Comparison of ENCODE assay signal across 8 mouse cellular contexts in the genomic region with DNA sequence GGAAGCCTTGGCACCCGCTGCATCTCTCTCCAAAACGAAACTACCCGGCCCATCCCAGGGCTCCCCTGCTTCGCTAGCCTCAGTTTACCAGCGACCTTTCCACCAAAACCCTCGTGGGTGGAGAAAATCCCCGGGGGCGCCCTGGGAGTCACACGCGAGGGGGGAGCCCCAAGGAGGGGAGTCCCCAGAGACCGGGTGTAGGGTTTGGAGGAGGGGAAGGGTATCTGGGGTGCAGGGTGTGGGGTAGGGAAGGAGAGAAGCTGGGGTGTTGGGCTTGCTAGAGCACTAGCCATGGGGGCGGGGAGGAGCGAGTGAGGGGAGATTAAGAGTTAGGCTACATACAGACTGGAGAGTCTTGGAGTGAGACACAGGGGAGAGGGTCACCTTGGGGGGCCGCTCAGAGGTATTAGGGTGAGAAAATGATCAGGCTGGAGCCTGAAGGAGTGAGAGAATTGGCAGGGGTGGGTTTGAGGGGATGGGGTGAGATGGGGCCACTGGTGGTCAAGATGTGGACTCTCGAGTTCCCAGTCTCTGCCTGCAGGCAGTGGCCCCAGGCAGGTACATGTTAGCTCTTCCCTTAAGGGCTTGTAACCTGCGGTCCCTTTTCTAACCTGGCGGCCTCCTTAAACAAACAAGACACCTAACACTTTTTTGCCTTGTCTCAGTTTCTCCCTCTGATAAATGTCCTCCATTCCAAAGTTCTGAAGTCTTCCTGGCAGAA. TPM values are rescaled to one million over a fixed set of nuclear protein-coding genes. Genes with fewer than 3 reads are reported as not detected.
DNase-seq lines count a peak whose midpoint lies in the region; ATAC-seq lines count a peak whose summit lies in the region.

No protein-coding gene starts in this region.

- H3K4me1 ChIP-seq in heart, embryonic 12.5 days (replicated peaks), result peaks cover 75% of the 10 kb centered on the region
- peaks cover 69% of the 10 kb centered on the region for H3K4me1 ChIP-seq in hindbrain, embryonic 14.5 days (replicated peaks; ENCODE audit: control insufficient read depth, insufficient read depth, low read length)
- H3K4me1 ChIP-seq in midbrain, embryonic 11.5 days (ENCODE audit: control insufficient read depth, insufficient read depth, low read length), result peaks cover 57% of the 10 kb centered on the region

- ATAC-seq in heart, embryonic 12.5 days (ENCODE audit: insufficient number of reproducible peaks, low FRiP score), result no peak
- no peak for ATAC-seq in hindbrain, embryonic 14.5 days (ENCODE audit: low FRiP score)
- ATAC-seq in midbrain, embryonic 11.5 days (ENCODE audit: low FRiP score), result no peak
- ATAC-seq in erythroblast, adult 5-6 weeks (replicated peaks; ENCODE audit: low FRiP score, poor library complexity, severe bottlenecking), result no peak

- peak overlapping the region; percentile 88 for H3K9ac ChIP-seq in heart, embryonic 12.5 days
- H3K9ac ChIP-seq in hindbrain, embryonic 14.5 days, result no peak overlapping the region; the same call in 1 of the 2 replicates
- no peak overlapping the region for H3K9ac ChIP-seq in midbrain, embryonic 11.5 days (ENCODE audit: low read length)

- peak overlapping the region; percentile 66 for H3K4me3 ChIP-seq in heart, embryonic 12.5 days
- H3K4me3 ChIP-seq in hindbrain, embryonic 14.5 days (replicated peaks; ENCODE audit: low read length), result peak overlapping the region; percentile 40
- peak overlapping the region; percentile 0; the same call in 1 of the 2 replicates for H3K4me3 ChIP-seq in midbrain, embryonic 11.5 days (ENCODE audit: low read depth, low read length)

- DNase-seq in heart, postnatal 36 days, result no peak
- DNase-seq in NIH3T3 (ENCODE audit: low read depth) (peak; percentile 58), MN1 (ENCODE audit: low spot score) (no peak)
- no peak for DNase-seq in hindbrain, embryonic 14.5 days (ENCODE audit: low spot score)
- peak; percentile 87 for DNase-seq in midbrain, embryonic 11.5 days (ENCODE audit: low spot score, missing footprints)
- DNase-seq in layer of hippocampus, adult 9-10 months (ENCODE audit: low spot score), result no peak

- H3K36me3 ChIP-seq in heart, embryonic 12.5 days, result no peaks in the 10 kb centered on the region
- H3K36me3 ChIP-seq in hindbrain, embryonic 14.5 days (replicated peaks; ENCODE audit: control insufficient read depth, insufficient read depth), result no peaks in the 10 kb centered on the region
- no peaks in the 10 kb centered on the region for H3K36me3 ChIP-seq in midbrain, embryonic 11.5 days (ENCODE audit: control insufficient read depth, insufficient read depth, low read length)

- no peaks in the 10 kb centered on the region for H3K9me3 ChIP-seq in heart, embryonic 12.5 days (replicated peaks)
- no peaks in the 10 kb centered on the region for H3K9me3 ChIP-seq in hindbrain, embryonic 14.5 days (ENCODE audit: control insufficient read depth, low read length)
- no peaks in the 10 kb centered on the region for H3K9me3 ChIP-seq in midbrain, embryonic 11.5 days (ENCODE audit: control insufficient read depth, low read length)

- no peak overlapping the region for H3K27ac ChIP-seq in heart, embryonic 12.5 days (ENCODE audit: poor library complexity, severe bottlenecking)
- no peak overlapping the region for H3K27ac ChIP-seq in hindbrain, embryonic 14.5 days
- H3K27ac ChIP-seq in midbrain, embryonic 11.5 days (ENCODE audit: low read depth, low read length), result no peak overlapping the region

- 2% methylated on average over 17 of the region's 17 CpGs for WGBS in heart, embryonic 12.5 days
- WGBS in hindbrain, embryonic 14.5 days, result 2% methylated on average over 17 of the region's 17 CpGs
- 2% methylated on average over 17 of the region's 17 CpGs for WGBS in midbrain, embryonic 11.5 days

- peak overlapping the region; percentile 93 for H3K4me2 ChIP-seq in heart, embryonic 12.5 days
- peak overlapping the region; percentile 94 for H3K4me2 ChIP-seq in hindbrain, embryonic 14.5 days (replicated peaks)
- peak overlapping the region; percentile 25; the same call in 1 of the 2 replicates for H3K4me2 ChIP-seq in midbrain, embryonic 11.5 days

- intact Hi-C loops in heart, postnatal 36 days (cut with DNase I), result no loop called here

- H3K27me3 ChIP-seq in heart, embryonic 12.5 days (replicated peaks), result peaks cover 12% of the 10 kb centered on the region; the same call in 1 of the 2 replicates
- H3K27me3 ChIP-seq in hindbrain, embryonic 14.5 days (ENCODE audit: control insufficient read depth, insufficient read depth, low read length), result peaks cover 71% of the 10 kb centered on the region
- H3K27me3 ChIP-seq in midbrain, embryonic 11.5 days (ENCODE audit: control insufficient read depth, insufficient read depth, low read length), result peaks cover 75% of the 10 kb centered on the region

RNA-seq across cellular contexts. Expression of a gene that starts 3.0 kb away (rescaled TPM):
- polyA plus RNA-seq in heart, embryonic 12.5 days (2016; fragmentation: Nextera tagmentation; extraction: Ambion mirVana), result 27.8 and 29.9 TPM in 2 replicates
- 10 to 100 TPM; 11.0 to 18.7 TPM for total RNA-seq in heart, postnatal 36 days (2021)
- 6.2 and 8.0 TPM in 2 replicates for polyA plus RNA-seq in hindbrain, embryonic 14.5 days (2014; fragmentation: Nextera tagmentation; extraction: Ambion mirVana)
- polyA plus RNA-seq in midbrain, embryonic 11.5 days (2014; fragmentation: Nextera tagmentation; extraction: Ambion mirVana), result 10.1 and 11.3 TPM in 2 replicates
- 2.3 and 10.6 TPM in 2 replicates for total RNA-seq in erythroblast, adult 5-6 weeks (2015; ENCODE audit: low replicate concordance)
- 3.2 and 4.9 TPM in 2 replicates for total RNA-seq in erythroblast, adult 5-6 weeks (2017; ENCODE audit: low replicate concordance)

RNA-seq across cellular contexts. Expression of a gene that starts 14.8 kb away (rescaled TPM):
- 34.3 and 35.3 TPM in 2 replicates for polyA plus RNA-seq in heart, embryonic 12.5 days (2016; fragmentation: Nextera tagmentation; extraction: Ambion mirVana)
- 1 to 10 TPM; 3.6 to 4.9 TPM for total RNA-seq in heart, postnatal 36 days (2021)
- 12.9 and 13.8 TPM in 2 replicates for polyA plus RNA-seq in hindbrain, embryonic 14.5 days (2014; fragmentation: Nextera tagmentation; extraction: Ambion mirVana)
- 19.4 and 19.7 TPM in 2 replicates for polyA plus RNA-seq in midbrain, embryonic 11.5 days (2014; fragmentation: Nextera tagmentation; extraction: Ambion mirVana)
- 2.7 and 7.3 TPM in 2 replicates for total RNA-seq in erythroblast, adult 5-6 weeks (2015; ENCODE audit: low replicate concordance)
- total RNA-seq in erythroblast, adult 5-6 weeks (2017; ENCODE audit: low replicate concordance), result 9.3 and 9.7 TPM in 2 replicates

RNA-seq across cellular contexts. Expression of a gene that starts 32.1 kb away (rescaled TPM):
- polyA plus RNA-seq in heart, embryonic 12.5 days (2016; fragmentation: Nextera tagmentation; extraction: Ambion mirVana), result 285 and 293 TPM in 2 replicates
- 100 to 1,000 TPM; 129 to 145 TPM for total RNA-seq in heart, postnatal 36 days (2021)
- polyA plus RNA-seq in hindbrain, embryonic 14.5 days (2014; fragmentation: Nextera tagmentation; extraction: Ambion mirVana), result 311 and 351 TPM in 2 replicates
- 321 and 347 TPM in 2 replicates for polyA plus RNA-seq in midbrain, embryonic 11.5 days (2014; fragmentation: Nextera tagmentation; extraction: Ambion mirVana)
- total RNA-seq in erythroblast, adult 5-6 weeks (2015; ENCODE audit: low replicate concordance), result 12.1 and 17.6 TPM in 2 replicates
- 14.1 and 24.7 TPM in 2 replicates for total RNA-seq in erythroblast, adult 5-6 weeks (2017; ENCODE audit: low replicate concordance)

Comparison
In these comparisons a context has a peak if more than half of its experiments do, and no peak if none do; other contexts are left out.
1. H3K4me2 ChIP-seq: peak in every context shown above with its lines; median percentile 94 in hindbrain, embryonic 14.5 days; 93 in heart, embryonic 12.5 days; 25 in midbrain, embryonic 11.5 days.
2. H3K4me3 ChIP-seq: peak in every context shown above with its lines; median percentile 66 in heart, embryonic 12.5 days; 40 in hindbrain, embryonic 14.5 days; 0 in midbrain, embryonic 11.5 days.
3. DNase-seq: peak in NIH3T3 (single experiment) and midbrain, embryonic 11.5 days (single experiment); none in heart, postnatal 36 days (0 of 2), hindbrain, embryonic 14.5 days (single experiment), layer of hippocampus, adult 9-10 months (single experiment) and MN1 (single experiment).